Mouse (Mus musculus) liver (tissue): ENCODE measurements around the gene Arhgef19.

Experiments
- DNase-seq: peaks from one replicate; pipeline ENCODE4 v3.0.0-alpha.2; 2020; ENCODE audit warnings: mixed read lengths

Arhgef19 gene

GRCm38 (mm10) chr4:141286860-141287517 is 47.7 kb downstream of the Arhgef19 start:
- DNase-seq, result peak; percentile 43

GRCm38 (mm10) chr4:141287518-141288004 is 48.3 kb downstream of the Arhgef19 start:
- no peak for DNase-seq

DNA sequence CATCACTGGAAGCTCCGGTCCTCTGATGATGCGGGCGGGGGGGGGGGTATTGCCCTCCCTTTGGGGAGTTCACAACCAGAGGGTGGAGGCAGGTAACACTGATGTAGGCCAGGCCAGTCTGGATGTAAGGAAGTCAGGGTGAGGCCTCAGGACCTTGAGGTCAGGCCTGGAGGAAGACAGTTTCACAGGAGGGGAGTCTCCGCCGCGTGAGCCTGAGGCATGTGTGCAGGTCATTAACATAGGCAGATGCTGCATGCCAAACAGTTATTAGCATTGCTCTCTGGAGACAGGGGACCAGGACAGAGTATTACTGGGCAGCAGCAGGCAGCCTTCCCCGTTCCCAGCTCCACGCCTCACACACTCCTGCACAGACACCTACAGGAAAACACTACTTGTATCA is 48.9 kb downstream of the Arhgef19 start:
- no peak for DNase-seq

DNA sequence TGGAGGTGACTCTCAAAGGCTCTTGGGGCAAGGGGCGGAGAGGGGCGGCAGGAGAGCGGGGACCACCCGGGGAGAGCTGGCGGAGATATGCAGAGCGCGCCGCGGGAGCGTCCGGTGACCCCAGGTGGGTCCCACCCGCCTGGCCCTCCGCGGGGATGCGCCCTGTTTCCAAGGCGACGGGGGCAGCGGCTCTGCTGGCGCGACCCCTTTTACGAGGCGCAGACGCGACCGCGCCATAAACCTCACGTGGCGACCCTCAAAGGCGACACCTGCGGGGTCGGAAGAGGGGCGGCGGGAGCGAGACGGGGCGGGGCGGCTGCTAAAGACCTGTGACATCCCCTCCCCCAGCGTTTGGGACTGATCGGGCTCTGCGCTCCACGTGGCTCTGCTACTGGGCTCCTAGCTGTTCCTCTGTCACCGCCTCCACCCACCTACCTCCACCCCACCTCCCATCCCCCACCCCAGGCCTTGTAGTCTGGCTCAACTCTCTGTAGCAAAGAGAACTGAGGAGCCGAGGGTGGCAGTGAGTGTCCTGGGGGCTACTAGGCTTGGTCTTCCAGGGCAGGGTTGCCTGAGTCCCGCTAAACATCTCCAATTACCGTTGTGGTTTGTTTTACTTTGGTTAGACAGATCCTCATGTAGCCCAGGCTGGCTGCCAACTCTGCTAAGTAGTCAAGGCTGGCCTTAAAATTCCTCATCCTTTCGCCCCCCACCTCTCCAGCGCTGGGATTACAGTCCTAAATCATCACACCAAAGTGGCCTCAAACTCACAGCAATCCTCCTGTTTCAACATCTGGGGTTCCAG is 52.5 kb downstream of the Arhgef19 start:
- DNase-seq, result peak; percentile 43

DNA sequence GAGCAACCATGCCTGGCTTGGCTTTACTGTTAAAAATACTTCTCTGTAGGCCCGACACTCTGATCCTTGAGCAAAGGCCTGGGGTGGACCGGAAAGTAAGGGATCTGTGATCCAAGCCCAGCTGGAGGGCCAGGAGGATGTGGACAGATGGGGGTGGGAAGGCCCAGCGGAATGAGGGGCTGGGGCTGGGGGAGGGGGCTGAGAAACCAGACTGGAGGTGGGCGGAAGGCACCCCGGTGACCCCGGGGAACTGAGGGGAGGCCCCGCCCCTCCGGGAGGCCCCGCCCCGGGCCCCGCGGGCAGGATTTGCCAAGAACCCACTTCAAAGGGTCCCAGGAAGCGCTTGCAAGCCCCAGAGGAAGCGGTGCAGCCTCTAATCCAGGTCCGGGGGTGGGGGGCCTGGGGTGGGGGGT is 56.5 kb downstream of the Arhgef19 start:
- peak; percentile 49 for DNase-seq

DNA sequence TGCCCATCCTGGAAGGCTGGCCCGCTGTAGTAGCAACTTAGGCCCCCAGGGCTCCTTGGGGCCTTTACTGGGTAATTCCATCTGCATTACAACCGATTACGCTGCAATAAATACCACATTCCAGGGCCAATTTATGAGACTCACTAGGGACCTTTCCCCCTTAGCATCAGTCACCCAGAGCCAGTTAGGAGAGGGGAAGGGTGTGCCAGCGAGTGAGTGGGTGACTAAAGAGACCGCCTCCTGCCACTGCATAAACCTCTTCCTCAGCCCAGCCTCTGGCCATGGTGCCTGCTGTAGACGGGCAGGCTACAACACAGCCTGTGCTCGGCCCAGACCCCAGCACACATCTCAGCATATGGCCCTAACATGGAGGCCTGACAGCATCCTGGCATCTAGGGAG is 58.6 kb downstream of the Arhgef19 start:
- no peak for DNase-seq

GRCm38 (mm10) chr4:141299356-141299755 is 60.1 kb downstream of the Arhgef19 start:
- no peak for DNase-seq

DNA sequence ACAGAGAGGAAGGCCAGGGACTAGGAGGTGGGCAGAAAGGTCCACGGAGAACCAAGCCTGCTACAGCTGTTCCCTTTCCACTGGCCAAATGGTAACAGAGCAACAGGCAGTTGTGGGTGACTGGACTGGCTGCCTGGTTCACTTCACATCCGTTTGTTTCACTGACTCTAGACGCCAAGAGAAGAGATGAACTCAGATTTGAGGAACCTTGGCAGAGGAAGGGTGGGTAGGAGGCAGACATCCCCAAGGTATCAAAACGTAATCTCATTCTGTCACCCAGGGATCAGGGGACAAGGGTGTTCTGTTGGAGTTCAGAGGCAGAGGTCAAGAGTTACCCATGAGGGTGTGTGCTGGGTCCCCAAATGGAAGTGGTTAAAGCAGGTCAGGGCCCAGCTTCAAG is 60.9 kb downstream of the Arhgef19 start:
- DNase-seq, result no peak

- peak; percentile 76 for DNase-seq
Observed at GRCm38 (mm10) chr4:141301116-141301553, 61.8 kb downstream of the Arhgef19 start, which contains the start of gene Epha2. Gene Epha2, plus strand, starts transcription at chr4:141301240.

DNA sequence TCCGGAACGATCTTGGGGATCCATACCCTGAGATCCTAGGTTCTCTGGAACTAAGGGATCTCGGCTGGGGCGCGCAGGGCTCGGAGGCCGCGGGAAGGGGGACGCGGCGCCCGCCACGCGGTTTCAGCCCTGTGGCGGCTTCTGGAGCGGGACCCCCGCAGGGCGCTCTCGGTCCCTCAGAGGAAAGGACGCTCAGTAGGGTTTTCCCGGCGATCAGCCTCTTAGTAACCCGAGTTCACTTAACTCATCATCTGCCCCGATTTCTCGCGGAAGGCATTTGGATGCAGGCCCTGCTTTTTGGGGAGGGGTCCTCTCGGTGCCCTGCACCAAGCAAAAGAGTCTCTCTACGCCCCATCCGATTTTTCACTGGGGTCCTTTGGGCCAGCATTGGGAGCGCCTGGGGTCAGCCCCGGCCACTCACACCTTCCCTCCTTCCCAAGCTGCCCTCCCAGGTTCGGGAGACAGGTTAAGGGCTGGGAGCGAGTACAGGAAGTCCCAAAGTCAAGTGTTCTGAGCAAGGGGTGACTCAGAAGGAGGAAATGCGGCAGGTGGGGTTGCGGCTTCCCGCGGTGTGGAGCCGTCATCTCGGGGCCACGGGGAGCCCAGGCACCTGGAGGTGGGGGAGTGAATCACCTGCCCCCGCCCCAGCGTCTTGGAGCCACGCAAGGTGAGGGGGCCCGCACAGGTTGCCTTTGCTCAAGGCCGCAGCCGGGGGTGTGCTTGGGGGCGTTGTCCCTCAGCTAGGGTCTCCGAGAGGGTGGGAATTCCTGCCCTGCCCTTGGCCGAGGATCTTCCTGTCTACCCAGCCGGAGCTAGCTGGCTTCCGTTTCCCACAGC is 62.5 kb downstream of the Arhgef19 start:
- DNase-seq, result no peak

- DNase-seq, result no peak
Observed at GRCm38 (mm10) chr4:141302428-141303401, 63.4 kb downstream of the Arhgef19 start.

GRCm38 (mm10) chr4:141303402-141304222 is 64.3 kb downstream of the Arhgef19 start:
- no peak for DNase-seq

- no peak for DNase-seq
Observed at GRCm38 (mm10) chr4:141304223-141304611, 64.9 kb downstream of the Arhgef19 start.

GRCm38 (mm10) chr4:141306057-141306456 is 66.8 kb downstream of the Arhgef19 start:
- DNase-seq, result no peak
